Mouse (Mus musculus) subcutaneous adipose tissue, adult 2 months (tissue): Measurements from ENCODE around the gene Ovol3. TPM values are rescaled to one million over a fixed set of nuclear protein-coding genes. Genes with fewer than 3 reads are reported as not detected.

Experiments
- polyA plus RNA-seq: library from polyadenylated mRNA; depleted of rRNA; stranded (reverse); fragments of >200 nt; gene quantifications from 2 replicates; pipeline ENCODE4 v1.2.3, GENCODE M21; 2012; ENCODE audit warnings: low replicate concordance; rRNA removed

The Ovol3 gene
- not detected in 2 replicates for polyA plus RNA-seq

DNA sequence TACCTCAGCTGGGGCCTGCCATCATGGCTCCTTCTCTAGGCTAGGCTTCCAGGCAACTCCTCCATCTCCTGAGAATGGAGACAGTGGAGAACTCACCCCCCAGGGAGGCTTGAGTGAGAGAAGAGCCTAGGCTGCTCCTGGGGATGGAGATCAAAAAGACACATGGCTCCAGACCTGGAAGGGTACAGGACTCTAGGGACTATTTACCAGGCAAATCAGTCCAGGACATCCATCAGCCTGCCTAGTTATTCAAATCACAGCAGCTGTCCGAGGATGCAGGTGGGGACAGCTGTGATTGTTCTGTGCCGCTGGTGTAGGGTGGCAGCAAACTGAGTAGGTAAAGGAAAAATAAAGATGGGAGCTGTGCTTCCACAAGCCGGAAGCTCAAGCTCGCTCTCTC, at the start of gene Ovol3:
Gene Ovol3 (minus strand): TSS at position 101 of the 400 bp plus-strand sequence.

DNA sequence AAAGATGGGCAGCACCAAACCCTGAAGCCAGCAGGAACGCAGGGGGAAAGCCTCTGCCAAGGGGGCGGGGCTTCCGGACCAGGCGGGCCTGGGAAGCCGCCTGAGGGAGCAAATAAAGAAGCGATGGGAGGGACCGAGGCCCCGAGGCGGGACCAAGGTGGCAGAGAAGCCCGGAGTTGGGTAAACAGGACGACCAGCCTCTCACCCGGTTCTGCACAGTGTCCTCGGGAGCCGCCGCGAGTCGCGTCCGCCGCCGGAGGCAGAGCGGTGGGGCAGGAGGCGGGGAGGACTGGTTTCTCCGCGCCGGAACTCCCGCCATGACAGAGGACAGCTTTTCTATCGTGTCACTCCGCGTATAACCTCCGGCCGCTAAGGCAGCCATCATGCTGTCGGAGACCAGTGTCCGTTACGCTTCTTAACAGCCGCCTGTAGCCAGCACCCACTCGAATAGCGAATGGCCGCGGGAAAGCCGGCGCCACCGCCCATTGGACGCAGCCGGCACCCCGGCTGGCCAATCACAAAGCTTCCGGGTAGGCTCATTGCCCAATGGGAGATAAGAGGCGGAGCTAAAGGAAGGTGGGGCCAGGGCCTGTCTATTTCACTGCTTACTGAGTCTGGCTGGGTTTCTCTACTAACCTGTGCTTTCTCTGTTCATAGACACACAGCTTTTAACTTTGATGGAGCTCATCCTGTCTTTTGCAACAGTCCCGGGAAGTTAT, 44.6 kb upstream of the Ovol3 start, which contains the start of the genes Thap8 and Wdr62:
Gene Thap8 (plus strand): TSS at position 144 of the 719 bp plus-strand sequence.
Gene Wdr62 (minus strand): TSS at position 469 of the 719 bp plus-strand sequence.

DNA sequence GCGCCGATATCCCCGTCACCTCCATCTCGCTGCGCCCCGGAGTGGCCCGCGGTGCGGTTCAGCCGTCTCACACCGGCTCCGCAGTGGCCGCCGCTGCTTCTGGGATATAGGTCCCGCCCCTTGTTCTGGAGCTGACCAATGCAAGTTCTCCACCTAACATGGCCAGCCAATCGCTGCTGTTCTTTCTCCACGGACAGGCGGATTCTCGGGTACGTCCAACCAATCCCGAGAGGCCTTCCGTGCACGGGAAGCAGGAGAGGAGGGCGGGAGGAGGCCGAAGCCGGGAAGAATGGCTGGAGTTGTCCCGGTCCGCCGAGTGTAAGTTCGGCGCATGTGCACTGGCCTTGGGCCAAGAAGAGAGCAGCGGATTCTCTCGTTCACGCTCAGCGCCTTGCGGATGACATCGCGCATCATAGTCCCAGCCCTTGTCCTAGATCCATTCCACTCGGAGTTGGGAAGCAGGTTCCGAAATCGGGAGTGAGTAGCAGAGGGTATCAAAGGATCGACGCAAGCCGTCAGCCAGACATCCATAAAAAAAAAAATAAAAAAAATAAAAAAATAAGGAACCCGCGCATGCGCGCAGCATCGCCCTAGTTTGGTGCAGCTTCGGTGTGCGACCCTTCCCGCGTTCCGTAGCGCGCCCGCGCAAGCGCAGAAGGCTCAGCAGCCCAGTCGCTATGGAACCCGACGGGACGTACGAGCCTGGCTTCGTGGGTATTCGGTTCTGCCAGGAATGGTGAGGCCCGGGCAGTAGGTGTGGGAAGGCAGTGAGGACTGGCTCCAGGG, 3.7 kb downstream of the Ovol3 start, which contains the start of the genes Polr2i and Tbcb:
Gene Polr2i (plus strand): TSS at position 280 of the 786 bp plus-strand sequence.
Gene Tbcb (minus strand): TSS at position 604 of the 786 bp plus-strand sequence.

DNA sequence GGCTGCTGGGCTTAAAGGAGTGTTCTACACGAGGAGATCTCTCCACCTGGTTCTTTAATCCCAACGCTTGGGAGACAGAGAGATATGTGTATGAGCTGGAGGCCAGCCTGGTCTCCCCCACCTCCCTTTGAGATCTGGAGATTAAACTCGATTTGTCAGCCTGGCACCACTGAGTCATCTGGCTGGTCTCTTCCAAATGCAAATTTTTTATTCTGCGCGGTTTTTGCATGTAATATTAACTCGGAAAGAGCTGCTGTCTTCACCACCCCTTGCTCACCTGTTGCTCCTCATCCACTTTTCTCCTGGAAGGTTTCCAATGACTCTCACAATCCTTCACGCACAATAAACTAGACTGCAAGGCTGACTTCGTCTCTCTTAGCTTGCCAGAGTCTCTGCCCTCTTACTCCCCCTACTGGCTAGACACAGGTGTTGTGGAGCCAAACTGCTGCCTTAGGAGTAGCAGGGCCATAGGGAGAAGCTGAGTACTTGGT, 37.0 kb downstream of the Ovol3 start, which contains the start of gene Capns1:
Gene Capns1 (minus strand): TSS at position 331 of the 491 bp plus-strand sequence.

DNA sequence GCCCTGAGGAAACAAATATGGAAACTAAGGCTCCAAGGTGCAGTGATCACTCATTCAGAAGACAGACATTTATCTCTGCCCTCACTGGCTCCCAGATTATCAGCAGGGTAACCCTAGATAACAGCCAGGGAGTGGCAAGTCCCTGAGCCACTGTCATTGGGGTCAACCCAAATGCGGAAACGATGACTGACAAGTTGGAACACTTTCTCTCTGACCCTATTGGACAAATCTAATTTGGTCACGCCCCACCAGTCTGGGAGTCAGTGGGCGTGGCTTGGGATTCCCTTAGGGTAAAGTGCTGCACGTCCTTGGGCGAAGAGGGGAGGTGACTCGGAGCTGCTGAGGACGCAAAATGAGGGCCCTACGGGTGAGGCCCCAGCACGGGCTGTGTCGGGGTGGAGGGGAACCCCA, 51.6 kb downstream of the Ovol3 start, which contains the start of gene Cox7a1:
Gene Cox7a1 (plus strand): TSS at position 266 of the 411 bp plus-strand sequence.

Other genes starting within 250 kb of the Ovol3 start
- gene Zfp14, start 184.3 kb downstream of the Ovol3 start, polyA plus RNA-seq = 7.2 and 9.2 TPM in 2 replicates
- gene Zfp82, start 162.8 kb downstream of the Ovol3 start, polyA plus RNA-seq = 0.56 and 1.2 TPM in 2 replicates
- gene Gm26920, start 145.3 kb downstream of the Ovol3 start, polyA plus RNA-seq = not detected in 2 replicates
- gene Zfp566, start 145.2 kb downstream of the Ovol3 start, polyA plus RNA-seq = 0.97 and 5.5 TPM in 2 replicates
- 17.7 and 38.2 TPM in 2 replicates for gene Zfp260, start 140.9 kb downstream of the Ovol3 start, polyA plus RNA-seq
- 1.5 and 4.0 TPM in 2 replicates for gene Zfp382, start 113.8 kb downstream of the Ovol3 start, polyA plus RNA-seq
- gene Zfp146, start 66.0 kb downstream of the Ovol3 start, polyA plus RNA-seq = 13.9 and 30.8 TPM in 2 replicates
- 28.7 and 105 TPM in 2 replicates for gene Cox7a1, start 51.6 kb downstream of the Ovol3 start, polyA plus RNA-seq
- gene Capns1, start 36.9 kb downstream of the Ovol3 start, polyA plus RNA-seq = 1,243 TPM in 2 replicates
- 106 and 146 TPM in 2 replicates for gene Polr2i, start 3.8 kb downstream of the Ovol3 start, polyA plus RNA-seq
- gene Tbcb, start 3.5 kb downstream of the Ovol3 start, polyA plus RNA-seq = 52.0 and 53.0 TPM in 2 replicates
- 0.87 and 1.5 TPM in 2 replicates for gene Thap8, start 44.4 kb upstream of the Ovol3 start, polyA plus RNA-seq
- 26.2 and 55.0 TPM in 2 replicates for gene Wdr62, start 44.7 kb upstream of the Ovol3 start, polyA plus RNA-seq
- 15.8 and 61.6 TPM in 2 replicates for gene Clip3, start 56.0 kb upstream of the Ovol3 start, polyA plus RNA-seq
- 96.6 and 120 TPM in 2 replicates for gene Alkbh6, start 73.0 kb upstream of the Ovol3 start, polyA plus RNA-seq
- 2.6 and 34.1 TPM in 2 replicates for gene Syne4, start 79.1 kb upstream of the Ovol3 start, polyA plus RNA-seq
- gene E130208F15Rik, start 86.0 kb upstream of the Ovol3 start, polyA plus RNA-seq = 0.53 and 0.66 TPM in 2 replicates
- 14.7 and 20.6 TPM in 2 replicates for gene Sdhaf1, start 88.2 kb upstream of the Ovol3 start, polyA plus RNA-seq
- 3.1 and 19.7 TPM in 2 replicates for gene Lrfn3, start 127.0 kb upstream of the Ovol3 start, polyA plus RNA-seq
- 182 and 372 TPM in 2 replicates for gene Tyrobp, start 178.0 kb upstream of the Ovol3 start, polyA plus RNA-seq
- gene Hcst, start 184.1 kb upstream of the Ovol3 start, polyA plus RNA-seq = 11.1 and 15.3 TPM in 2 replicates
- gene Nfkbid, start 186.0 kb upstream of the Ovol3 start, polyA plus RNA-seq = 3.1 and 5.5 TPM in 2 replicates
- gene Aplp1, start 209.8 kb upstream of the Ovol3 start, polyA plus RNA-seq = 2.5 and 7.0 TPM in 2 replicates
- not detected in 2 replicates for gene Kirrel2, start 222.0 kb upstream of the Ovol3 start, polyA plus RNA-seq
- gene Nphs1, start 222.6 kb upstream of the Ovol3 start, polyA plus RNA-seq = not detected in 2 replicates